Mouse (Mus musculus) ovary, postnatal 14 days (tissue): ENCODE data around the gene Ltbp1.

Experiments used
- DNase-seq: peaks from one replicate; pipeline ENCODE4 v3.0.0; 2022; ENCODE audit warnings: low spot score

The Ltbp1 gene

DNA sequence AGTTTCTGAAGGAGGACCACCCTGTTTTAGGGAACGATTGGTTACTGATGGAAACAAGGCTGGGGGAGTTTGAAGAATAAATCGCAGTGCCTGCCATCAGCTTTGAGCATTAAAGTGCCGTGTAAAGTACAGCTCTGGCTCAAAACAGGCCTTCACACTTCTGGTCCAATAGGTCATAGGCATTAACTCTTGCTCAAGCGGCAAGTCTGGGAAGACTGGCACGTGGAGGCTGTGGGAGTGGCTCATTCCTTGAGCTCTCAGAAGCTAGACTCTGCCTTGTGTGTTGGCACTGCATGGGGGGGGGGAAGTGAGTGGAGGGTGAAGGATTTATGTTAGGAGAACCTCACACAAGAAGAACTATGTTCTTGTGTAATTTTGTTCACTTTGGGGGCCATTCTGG, 363.2 kb downstream of the Ltbp1 start:
- no peak for DNase-seq

DNA sequence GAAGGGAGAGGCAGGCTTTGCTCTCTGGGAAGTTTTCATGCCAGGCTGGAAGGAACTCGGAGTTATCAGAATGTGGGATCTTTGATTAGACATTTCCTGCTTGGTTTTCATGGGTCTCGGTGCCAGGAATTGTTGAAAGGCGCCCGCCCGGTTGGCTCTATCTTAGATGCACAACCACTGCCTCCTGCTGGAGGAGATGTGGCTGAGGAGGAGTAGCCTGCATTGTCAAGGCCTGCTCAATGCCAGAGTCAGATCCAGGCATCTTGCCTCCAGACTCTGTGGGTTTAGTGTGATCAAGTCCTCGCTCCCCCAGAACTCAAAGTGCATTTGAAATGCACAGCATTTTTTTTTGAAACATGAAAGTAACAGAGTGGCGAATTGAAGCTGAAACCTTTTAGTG, 364.0 kb downstream of the Ltbp1 start:
- DNase-seq: peak; percentile 25

DNA sequence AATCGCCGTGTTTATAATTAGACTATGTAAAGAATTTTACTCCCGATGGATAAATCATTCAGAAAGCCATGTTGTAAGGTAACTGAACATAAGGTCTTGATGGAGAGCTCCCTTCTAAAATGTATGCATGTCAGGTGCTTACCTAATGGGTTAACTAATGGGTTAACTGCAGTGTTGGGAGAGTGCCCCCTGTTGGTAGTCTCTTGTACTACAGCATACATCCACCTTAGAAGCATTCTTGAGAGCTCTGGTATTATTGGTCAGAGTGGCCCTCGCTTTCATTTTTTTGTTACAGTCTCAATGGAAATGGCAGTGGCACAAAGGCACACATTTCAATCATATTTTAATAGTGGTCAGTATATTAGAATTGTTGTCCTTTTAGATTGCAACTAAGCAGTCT, 364.8 kb downstream of the Ltbp1 start:
- no peak for DNase-seq

DNA sequence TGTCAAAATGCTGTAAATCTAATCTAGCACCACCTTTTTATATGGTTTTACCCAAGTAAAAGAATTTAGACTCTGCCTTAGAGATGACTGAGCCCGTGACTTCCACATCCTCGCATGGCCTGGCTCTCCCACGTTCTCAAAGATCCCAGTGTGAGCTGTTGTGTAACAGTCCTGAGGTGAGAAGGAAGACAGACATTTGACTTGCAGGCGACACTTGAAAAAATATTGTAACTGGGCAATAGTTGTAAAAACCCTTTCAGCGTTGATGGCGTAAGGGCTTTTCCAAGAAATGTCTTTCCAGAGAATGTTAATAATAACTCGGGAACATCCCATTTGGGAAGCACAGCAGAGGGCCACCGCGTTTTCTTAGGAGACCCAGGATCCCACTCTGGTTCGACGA, 366.3 kb downstream of the Ltbp1 start:
- no peak for DNase-seq

DNA sequence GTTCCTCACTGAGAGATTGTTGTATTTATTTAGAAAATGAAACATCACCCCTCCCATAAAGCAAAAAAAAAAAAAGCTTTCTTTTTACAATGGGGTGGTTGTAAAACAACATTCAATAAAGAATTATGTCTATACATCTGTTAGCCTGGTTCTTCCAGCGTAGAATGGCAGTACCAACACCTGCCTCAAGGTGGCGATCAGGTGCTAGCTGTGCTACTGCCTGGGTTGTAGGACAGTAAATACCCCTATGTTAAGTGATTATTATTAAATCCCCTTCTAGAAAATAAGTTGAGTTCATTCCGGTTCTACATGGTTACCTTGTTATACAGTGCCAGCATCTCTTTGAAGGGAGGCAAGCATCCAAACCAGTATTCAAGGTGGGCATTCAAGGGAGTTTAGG, 367.0 kb downstream of the Ltbp1 start:
- peak; percentile 51 for DNase-seq

DNA sequence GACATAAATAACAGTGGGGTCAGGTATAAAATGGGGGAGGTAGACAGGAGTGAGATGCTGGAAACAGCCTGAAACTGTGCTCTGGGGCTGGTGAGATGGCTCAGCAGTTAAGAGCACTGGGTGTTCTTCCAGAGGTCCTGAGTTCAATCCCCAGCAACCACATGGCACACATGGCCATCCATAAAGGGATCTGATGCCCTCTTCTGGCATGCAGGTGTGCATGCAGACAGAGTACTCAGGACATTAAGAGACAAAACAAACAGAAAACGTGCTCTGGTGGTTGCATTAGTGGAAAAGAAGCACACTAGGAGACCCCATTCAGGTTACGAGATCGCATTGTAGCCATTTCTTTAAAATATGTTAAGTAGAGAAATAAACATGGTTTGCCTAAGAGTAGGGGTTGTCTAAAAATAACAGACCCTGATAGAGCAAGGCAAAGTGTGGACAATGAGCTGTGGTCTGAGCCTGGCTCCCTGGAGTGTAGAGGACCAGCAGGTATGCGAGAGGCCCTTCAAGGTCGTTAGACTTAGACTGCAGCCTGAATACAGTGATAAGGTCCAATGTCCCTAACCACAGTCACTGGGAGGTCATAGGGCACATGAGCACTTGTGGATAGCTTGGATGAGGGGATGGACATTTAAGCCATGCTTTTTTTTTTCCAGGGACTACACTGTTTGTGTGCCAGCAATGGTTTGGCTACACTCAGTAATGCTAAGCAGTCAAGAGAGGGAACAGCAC, 369.1 kb downstream of the Ltbp1 start:
- DNase-seq: no peak

DNA sequence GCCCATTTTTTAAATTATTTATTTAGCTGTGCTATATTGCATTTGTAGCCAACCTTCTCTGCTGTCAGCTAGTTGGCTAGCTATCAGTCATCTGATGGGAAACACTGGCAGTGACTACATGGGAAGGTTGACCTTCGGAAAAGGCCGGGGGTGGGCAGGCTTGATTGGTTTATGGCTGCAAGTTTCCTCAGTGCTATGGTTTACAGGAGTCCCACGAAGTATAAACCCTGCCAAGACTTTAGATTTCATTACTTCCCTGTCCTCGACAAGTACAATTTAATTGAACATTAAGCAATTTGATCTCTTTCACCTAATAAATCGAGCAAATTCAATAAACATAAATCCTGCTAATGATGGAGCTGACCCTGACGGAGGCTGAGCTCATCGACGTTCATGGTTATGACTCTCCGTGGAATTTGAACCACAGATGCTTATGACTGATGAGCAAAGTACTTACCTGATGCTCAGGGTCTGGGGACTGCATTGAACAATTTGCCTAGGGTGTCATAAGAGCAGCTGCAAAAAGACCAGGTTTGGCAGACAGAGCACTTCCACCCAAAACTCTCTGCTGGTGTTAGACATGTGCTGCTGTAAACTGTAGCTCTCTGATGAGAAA, 373.0 kb downstream of the Ltbp1 start:
- DNase-seq: no peak

DNA sequence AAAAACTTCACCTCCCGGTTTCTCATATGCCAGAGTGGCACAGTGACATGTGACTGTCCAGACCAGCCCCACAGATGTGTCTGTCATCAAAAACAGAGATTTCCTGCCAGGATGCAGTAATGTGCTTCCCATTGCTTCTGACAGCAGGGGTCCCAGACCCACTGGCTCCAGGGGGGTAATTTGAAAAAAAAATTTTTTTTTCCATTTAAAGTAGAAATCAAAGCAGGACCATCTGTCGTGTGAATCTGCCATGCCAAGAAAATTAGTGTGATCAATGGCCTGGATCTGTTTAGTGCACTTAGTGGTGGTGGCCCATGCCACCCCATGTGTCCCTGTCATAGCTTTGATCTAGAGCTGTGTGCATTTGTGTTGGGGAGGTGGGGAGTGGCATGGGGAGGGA, 374.8 kb downstream of the Ltbp1 start:
- no peak for DNase-seq

DNA sequence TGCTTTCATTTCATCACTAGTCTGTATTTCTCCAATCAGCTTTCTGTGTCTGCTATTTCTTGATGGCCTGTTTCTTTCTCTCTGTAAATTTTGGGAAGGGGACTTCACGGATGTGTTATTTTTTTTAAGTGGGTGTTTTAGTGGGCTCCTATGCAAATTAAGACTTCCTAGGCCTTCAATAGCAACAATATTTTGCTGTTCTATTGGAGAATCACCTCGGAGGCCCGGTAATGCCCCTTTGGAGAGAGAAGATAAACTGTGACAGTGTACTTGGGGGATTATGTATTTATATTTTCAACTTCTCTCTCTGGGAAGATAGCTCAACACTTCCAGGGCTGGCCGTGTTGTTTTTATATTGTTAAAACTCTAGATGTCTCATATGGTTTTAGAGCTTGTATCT, 383.0 kb downstream of the Ltbp1 start:
- DNase-seq: no peak

DNA sequence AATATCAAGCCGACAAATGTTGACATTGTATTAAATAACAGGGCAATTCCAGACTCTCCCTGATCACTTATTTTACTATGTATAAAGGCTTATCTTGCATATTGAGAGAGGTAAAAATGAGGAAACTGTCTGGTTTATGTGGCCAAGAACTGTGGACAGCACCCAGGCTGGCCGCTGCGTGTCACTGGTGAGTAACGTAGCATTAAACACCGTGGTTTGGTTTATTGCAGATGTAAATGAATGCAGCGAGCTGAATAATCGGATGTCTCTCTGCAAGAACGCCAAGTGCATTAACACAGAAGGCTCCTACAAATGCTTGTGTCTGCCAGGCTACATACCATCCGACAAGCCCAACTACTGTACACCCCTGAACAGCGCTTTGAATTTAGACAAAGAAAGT, 384.8 kb downstream of the Ltbp1 start:
- no peak for DNase-seq

DNA sequence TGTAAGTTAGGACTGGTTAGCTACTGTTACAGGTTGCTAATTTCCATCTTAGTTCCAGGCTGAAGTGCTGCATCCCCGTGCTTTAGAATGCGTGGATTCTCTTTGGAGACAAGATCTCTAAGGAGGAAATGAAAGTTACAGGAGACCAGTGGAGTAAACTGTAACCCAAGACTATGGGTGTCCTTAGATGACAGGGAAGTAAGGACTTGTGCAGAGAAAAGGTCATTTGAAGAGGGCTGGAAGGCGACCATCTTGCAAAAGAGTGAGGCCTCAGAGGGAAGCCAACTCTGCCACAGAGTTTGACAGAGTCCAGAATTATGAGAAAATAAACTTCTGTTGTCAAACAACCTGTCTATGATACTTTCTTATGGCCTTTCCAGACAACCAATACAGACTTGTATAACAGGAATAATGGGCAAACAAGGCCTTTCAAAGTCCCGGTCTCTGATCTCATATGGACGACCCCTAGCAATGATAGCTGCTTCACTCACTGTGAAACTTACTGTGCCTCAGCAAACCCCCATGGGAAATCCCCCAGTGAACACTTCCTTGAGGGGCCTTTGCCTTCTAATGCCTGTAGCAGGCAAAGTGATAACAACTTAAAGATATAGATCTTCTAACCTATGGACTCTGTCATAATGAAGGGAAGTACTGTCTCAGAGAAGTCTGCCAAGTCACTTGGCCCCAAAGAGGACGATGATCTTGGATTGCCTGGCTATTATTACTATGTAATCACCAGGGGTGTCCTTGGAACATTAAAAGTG, 386.2 kb downstream of the Ltbp1 start:
- no peak for DNase-seq

DNA sequence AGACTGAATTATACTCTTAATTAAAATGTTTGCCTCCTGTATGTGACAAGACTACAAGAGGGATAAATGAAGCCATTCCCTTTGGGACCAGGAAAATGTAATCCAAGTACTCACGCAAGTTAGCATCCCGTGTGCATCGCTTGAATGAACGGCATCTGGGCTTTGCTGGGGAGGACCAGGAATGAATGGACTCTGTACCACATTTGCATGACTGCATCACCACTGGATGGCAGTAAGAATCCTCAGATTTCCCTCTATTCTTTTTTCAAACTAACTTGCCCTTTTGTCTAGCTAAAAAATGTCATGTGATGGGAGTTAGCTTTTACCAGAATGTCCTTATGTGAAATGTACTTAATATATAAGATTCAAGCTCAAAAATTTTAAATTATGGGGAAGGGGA, 401.0 kb downstream of the Ltbp1 start:
- no peak for DNase-seq

DNA sequence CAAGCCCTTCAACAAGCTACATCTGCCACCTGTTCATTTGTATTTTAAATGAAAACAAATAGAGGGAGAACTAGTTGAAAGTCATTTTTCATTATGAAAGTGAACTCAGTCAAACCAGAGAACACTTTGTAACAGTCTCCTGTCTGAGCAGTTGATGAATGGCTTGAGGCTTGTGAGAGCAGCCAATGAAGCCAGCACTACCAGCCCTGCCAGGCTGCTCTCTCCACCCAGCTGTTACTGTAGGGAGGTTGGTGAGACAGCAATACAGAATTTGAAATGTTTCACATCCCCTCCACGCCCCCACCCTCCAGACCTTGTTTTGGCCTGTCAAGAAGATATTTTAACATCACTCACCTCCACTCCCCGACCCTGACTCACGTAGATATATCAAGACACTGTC, 411.5 kb downstream of the Ltbp1 start:
- DNase-seq: no peak

DNA sequence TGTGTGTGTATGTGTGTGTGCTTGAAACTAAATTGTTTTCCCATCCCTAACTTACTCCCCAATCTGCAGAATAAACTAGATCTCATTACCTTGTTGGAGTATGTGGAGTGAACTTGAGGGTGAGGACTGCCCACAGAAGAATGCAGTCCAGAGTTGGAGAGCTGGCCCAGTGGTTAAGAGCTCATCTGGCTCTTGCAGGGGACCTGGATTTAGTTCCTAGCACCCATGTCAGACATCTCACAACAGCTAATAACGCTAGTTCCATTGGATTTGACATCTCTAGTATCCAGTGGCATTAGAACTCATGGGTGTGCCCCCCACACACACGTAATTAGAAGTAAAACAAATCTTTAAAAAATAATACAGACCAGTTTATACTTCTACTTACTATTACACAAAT, 428.8 kb downstream of the Ltbp1 start:
- no peak for DNase-seq

DNA sequence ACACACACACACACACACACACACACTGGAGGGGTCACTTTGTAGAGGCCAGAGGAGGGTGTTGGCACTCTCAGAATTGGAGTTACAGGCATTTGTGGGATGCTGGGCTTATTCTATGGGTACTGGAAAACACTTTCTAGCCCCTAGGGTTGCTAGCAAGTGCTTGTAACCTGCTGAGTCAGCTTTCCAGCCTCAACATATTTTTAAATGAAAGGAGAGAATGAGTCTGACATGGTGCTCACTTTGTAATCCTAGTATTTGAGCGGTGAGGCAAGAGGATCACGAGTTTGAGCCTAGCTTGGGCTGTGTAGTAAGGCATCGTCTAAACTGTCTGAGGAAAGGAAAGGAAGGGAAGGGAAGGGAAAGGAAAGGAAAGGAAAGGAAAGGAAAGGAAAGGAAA, 429.5 kb downstream of the Ltbp1 start:
- no peak for DNase-seq

DNA sequence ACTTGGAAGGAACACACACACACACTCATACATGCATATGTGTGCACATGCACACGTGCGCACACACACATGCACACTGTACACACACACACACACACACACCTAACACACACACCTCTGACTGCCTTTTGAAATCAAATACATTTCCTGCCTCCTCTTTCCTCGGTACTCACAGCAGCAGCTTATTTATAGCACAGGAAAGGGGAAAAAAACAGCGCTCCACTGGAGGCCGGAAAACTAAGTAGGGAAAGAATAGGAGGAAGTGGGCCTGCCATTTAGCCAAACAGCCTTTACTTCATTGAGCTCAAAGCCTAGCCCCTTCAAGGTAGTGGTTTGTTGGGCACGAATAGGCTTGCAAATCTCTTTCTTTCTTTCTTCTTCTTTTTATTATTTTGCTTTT, 430.2 kb downstream of the Ltbp1 start, which contains the start of gene Rasgrp3:
Gene Rasgrp3 (plus strand): TSS at position 298 of the 400 bp plus-strand sequence.
- no peak for DNase-seq

DNA sequence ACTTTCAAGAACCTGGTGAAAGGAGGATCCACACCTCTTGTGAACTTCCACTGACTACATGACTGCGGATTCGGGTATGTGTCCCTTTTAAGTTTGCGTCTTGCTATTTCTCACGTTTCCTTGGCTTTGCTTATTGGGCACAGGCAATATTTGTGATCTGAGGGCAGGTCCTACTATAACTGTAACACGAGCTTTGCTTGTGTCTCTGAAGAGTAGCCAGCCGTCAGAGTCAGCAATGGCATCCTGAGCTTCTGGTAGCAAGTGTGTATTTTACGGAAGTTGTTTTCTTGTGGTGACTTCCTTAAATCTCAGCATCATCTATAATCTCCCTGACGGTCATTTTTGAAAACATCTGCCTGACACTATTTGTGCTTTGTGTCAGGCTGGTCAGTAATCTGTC, 430.7 kb downstream of the Ltbp1 start:
- no peak for DNase-seq

DNA sequence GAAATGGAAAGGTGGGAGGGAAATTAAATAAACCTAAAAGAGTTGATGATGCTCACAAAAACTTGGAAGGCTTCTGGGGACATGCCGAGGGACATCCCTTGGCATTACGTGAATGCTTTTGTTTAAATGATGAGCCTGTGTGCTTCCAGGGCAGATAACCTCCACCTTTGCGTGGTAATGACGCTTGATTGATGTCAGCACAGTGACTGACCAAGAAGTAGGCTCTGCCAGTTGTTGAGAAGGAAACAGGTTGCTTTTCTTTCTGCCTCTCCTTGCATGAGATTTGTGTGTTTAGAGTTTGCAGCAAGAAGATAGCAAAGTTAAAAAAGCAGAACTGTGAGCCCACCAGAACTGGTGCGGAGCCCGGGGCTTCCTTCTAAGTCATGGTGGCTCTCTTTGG, 431.5 kb downstream of the Ltbp1 start:
- DNase-seq: no peak

DNA sequence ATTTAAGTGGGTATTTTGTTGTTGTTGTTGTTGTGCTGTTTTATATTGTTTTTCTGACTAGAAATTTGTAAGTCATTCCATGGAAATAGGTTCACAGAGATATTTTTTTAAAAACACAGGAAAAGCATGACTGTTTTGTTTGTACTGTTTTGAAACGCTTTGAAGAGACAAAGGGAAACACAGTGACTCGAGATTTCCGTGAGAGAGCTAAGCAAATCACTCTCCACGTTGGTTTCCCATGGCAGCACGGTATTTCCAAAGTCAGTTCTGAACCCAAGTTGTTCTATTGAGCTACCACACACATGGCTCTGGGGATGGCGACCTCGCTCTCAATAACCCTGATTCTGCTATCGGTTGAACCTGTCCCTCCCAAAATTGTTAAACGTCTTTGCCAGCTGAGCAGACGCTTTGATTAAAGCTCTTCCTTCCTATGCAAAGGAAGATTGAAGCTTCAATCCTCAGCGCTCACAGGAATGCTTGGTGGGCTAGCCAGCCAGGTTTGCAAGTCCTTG, 431.9 kb downstream of the Ltbp1 start:
- no peak for DNase-seq

DNA sequence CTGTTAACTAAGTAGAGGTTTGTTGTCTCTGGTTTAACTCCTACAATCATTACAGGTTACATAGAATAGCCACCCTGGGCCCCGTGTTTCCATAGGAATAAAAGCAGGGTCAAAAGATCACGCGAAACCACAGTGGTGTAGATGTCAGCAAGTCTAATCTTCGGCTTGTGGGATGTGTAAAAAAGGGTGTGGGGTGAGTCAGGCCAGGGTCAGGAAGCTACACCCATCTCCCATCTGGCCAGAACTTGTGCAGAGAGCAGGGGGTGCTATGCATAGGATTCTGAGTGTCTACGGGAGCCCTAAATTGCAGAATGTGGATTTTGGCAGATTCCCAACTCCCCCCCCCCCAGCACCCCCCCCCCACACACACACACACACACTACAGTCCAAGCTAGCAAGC, 432.8 kb downstream of the Ltbp1 start:
- no peak for DNase-seq

DNA sequence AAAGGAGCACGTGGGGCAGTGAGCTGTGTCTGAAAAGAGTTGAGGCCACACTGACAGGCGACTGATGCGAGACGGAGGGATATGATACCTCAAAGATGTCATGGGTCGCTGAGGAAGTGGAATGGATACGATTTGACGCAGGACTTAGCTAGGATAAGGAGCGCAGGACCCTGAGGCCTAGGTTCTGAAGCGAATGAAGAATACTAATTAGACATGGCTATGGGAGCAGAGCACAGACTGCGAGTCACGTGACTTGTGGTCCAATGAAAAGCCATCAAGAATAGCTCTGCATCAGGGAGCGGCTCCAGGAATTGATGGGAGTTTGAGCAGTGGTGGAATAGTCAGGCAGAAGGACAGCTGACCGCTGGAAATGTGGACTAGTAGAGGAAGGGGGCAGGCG, 433.7 kb downstream of the Ltbp1 start:
- DNase-seq: no peak

DNA sequence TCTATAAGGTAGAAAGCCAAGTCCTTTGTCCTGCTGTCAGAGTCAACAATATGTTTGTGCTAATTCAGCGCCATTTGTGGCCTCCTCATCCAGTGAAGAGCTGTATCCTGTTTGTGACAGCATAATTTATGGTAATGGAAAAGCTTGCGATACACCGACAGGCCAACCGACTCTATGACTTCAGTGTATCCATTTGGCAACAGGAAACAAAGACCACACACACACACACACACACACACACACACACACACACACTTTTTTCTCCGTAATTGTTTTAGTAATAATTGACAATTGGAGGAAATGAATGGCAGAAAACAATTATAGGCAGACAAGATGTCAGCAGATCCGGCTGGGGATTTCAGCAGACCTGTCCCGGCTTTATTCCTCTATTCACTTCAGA, 435.3 kb downstream of the Ltbp1 start:
- no peak for DNase-seq

DNA sequence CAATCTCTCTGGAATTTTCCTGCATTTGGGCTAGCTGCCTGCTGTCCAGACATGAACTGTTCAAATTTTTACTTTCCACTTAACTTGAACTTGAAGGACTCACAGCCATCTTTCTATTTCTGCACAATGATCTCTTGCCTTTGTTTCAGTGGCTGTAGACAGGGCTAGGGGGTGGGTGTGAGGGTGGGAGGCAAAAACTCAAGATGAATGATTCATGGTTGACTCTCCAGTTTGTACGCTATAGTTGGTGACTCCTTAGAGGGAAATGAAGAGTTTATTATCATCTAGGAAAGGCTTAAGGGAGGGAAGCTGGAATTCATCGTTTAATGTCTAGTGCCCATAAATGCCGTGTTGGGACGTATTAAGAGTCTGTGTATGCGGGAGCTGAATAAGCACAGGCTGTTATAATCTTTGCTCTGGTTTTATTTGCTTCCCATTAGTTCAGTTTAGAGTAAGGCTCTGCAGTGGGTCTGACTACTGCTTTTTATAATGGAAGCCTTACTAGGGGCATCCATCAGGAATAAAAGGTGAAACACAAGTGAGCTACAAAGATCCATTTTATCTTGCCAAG, 436.0 kb downstream of the Ltbp1 start:
- DNase-seq: no peak
